ENCODE assay signal across 8 mouse cellular contexts in the genomic region with DNA sequence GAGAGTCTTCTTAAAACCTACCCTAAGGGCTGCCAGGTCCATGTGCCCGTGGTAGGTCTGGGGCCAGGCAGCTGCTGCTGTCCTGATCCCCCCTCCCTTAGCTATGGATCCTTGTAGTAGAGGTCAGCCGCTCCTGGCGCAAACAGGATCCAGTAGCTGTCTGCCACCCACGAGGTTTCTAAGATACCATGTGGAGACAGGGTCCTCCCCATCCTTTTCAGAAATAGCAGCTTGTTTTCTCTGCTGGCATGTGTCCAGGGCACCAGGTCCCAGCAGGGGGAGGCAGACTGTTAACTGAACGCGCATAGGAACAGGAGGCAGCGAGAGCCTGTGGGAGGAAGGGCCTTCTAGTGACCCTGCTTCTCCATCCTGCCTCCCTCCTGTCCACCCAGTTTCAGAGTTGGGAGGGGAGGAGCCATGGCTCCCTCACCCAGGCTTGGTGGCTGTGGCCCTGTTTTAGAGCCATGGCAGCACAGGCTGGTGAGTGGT. TPM values are rescaled to one million over a fixed set of nuclear protein-coding genes. Genes with fewer than 3 reads are reported as not detected.
DNase-seq lines count a peak whose midpoint lies in the region; ATAC-seq and TF ChIP-seq lines count a peak whose summit lies in the region.

No protein-coding gene starts in this region.

- no peaks in the 10 kb centered on the region for H3K27me3 ChIP-seq in heart, embryonic 10.5 days (ENCODE audit: insufficient read depth, poor library complexity, severe bottlenecking)
- H3K27me3 ChIP-seq in kidney, embryonic 15.5 days, result no peaks in the 10 kb centered on the region

- peak; percentile 79 for ATAC-seq in kidney, embryonic 15.5 days (replicated peaks; ENCODE audit: low FRiP score)

- TF ChIP-seq POLR2A in cortical plate, adult 2 months (IDR thresholded peaks at IDR 0.05; ENCODE audit: extremely low read depth, insufficient read depth, low read length), result no peak; the same call in 1 of the 2 replicates

- peaks cover 7% of the 10 kb centered on the region for H3K4me1 ChIP-seq in cortical plate, adult 2 months (ENCODE audit: control insufficient read depth, insufficient read depth, low read length)
- peaks cover 19% of the 10 kb centered on the region for H3K4me1 ChIP-seq in heart, embryonic 10.5 days
- peaks cover 20% of the 10 kb centered on the region for H3K4me1 ChIP-seq in kidney, embryonic 15.5 days

- H3K4me3 ChIP-seq in cortical plate, adult 2 months (ENCODE audit: insufficient read depth, low read length), result no peak overlapping the region
- no peak overlapping the region; the same call in 1 of the 2 replicates for H3K4me3 ChIP-seq in heart, embryonic 10.5 days
- no peak overlapping the region for H3K4me3 ChIP-seq in kidney, embryonic 15.5 days (replicated peaks)

- H3K4me2 ChIP-seq in kidney, embryonic 15.5 days, result peak overlapping the region; percentile 20; the same call in 1 of the 2 replicates

- no peak overlapping the region for H3K9ac ChIP-seq in kidney, embryonic 15.5 days

- 0 out of 2 replicates have a peak, but pooled peaks have one; percentile 1 for TF ChIP-seq CTCF in cortical plate, adult 2 months (IDR thresholded peaks at IDR 0.05; ENCODE audit: extremely low read depth, insufficient read depth, low read length)

- peaks cover 50% of the 10 kb centered on the region for H3K36me3 ChIP-seq in heart, embryonic 10.5 days
- H3K36me3 ChIP-seq in kidney, embryonic 15.5 days, result peaks cover 50% of the 10 kb centered on the region

- no peaks in the 10 kb centered on the region for H3K9me3 ChIP-seq in heart, embryonic 10.5 days
- no peaks in the 10 kb centered on the region for H3K9me3 ChIP-seq in kidney, embryonic 15.5 days (replicated peaks)

- DNase-seq in layer of hippocampus, adult 11-12 months (ENCODE audit: low spot score), result peak; percentile 82
- no peak for DNase-seq in layer of hippocampus, adult 9-10 months (ENCODE audit: low spot score)
- peak; percentile 83 for DNase-seq in heart, embryonic 10.5 days (ENCODE audit: low spot score)
- peak; percentile 55 for DNase-seq in liver
- DNase-seq in ovary, adult 18-20 months (ENCODE audit: low spot score), result peak; percentile 83
- DNase-seq in spleen, adult 12 weeks (ENCODE audit: low spot score), result no peak

- WGBS in heart, embryonic 10.5 days, result 22% methylated on average over 7 of the region's 7 CpGs
- whole genome bisulfite sequencing in kidney, embryonic 15.5 days, result 12% methylated on average over 7 of the region's 7 CpGs

- peak overlapping the region; percentile 14 for H3K27ac ChIP-seq in cortical plate, adult 2 months (ENCODE audit: insufficient read depth, low read length)
- H3K27ac ChIP-seq in heart, embryonic 10.5 days, result peak overlapping the region; percentile 69
- H3K27ac ChIP-seq in kidney, embryonic 15.5 days, result peak overlapping the region; percentile 79

RNA-seq across cellular contexts. Expression of a gene that starts 16.2 kb away (rescaled TPM):
- polyA plus RNA-seq in cortical plate, adult 2 months (2012; rRNA removed), result 98.0 and 102 TPM in 2 replicates
- polyA plus RNA-seq in heart, embryonic 10.5 days (2016; fragmentation: Nextera tagmentation; extraction: Ambion mirVana), result 71.2 and 90.0 TPM in 2 replicates
- polyA plus RNA-seq in kidney, embryonic 15.5 days (2015; fragmentation: Nextera tagmentation; extraction: Ambion mirVana), result 89.9 and 91.9 TPM in 2 replicates

RNA-seq across cellular contexts. Expression of a gene that starts 16.4 kb away (rescaled TPM):
- polyA plus RNA-seq in cortical plate, adult 2 months (2012; rRNA removed), result 62.9 and 63.2 TPM in 2 replicates
- polyA plus RNA-seq in heart, embryonic 10.5 days (2016; fragmentation: Nextera tagmentation; extraction: Ambion mirVana), result 16.5 and 17.4 TPM in 2 replicates
- 17.8 and 17.9 TPM in 2 replicates for polyA plus RNA-seq in kidney, embryonic 15.5 days (2015; fragmentation: Nextera tagmentation; extraction: Ambion mirVana)

RNA-seq across cellular contexts. Expression of a gene that starts 54.7 kb away (rescaled TPM):
- 37.9 and 42.1 TPM in 2 replicates for polyA plus RNA-seq in cortical plate, adult 2 months (2012; rRNA removed)
- polyA plus RNA-seq in heart, embryonic 10.5 days (2016; fragmentation: Nextera tagmentation; extraction: Ambion mirVana), result 23.0 and 26.0 TPM in 2 replicates
- polyA plus RNA-seq in kidney, embryonic 15.5 days (2015; fragmentation: Nextera tagmentation; extraction: Ambion mirVana), result 21.9 and 27.1 TPM in 2 replicates

Comparison
In these comparisons a context has a peak if more than half of its experiments do, and no peak if none do; other contexts are left out.
1. DNase-seq: peak in layer of hippocampus, adult 11-12 months (single experiment), heart, embryonic 10.5 days (single experiment), liver (single experiment) and ovary, adult 18-20 months (single experiment); none in layer of hippocampus, adult 9-10 months (single experiment) and spleen, adult 12 weeks (single experiment).
2. H3K27ac ChIP-seq: peak in every context shown above with its lines; median percentile 79 in kidney, embryonic 15.5 days; 69 in heart, embryonic 10.5 days; 14 in cortical plate, adult 2 months.